Mouse (Mus musculus) left cerebral cortex, adult 6 months (tissue): ENCODE measurements around the gene Fbl. TPM values are rescaled to one million over a fixed set of nuclear protein-coding genes. Genes with fewer than 3 reads are reported as not detected.

Experiments
- long read RNA-seq, 2 experiments: library from polyadenylated mRNA; unstranded; transcript quantifications; one replicate each; pipeline ENCODE4 v2.0.0; 2019 to 2020
- polyA plus RNA-seq: library from polyadenylated mRNA; unstranded; fragments of <200 nt; fragmentation: Nextera tagmentation; gene quantifications from 2 replicates; pipeline ENCODE4 v1.2.3, GENCODE M21; 2021

Fbl gene
- 11.2 and 18.6 TPM in 2 replicates for polyA plus RNA-seq
- long read RNA-seq, experiment 1, transcript Fbl-201 (9 exons, 1,197 nt): major isoform, 16 of 20 reads
- long read RNA-seq, experiment 1, partial matches to known transcripts: 1 of 20 reads
- long read RNA-seq, experiment 1, other reads (novel, unspliced or antisense): 2 of 20 reads
- long read RNA-seq, experiment 2, transcript Fbl-201 (9 exons, 1,197 nt): major isoform, 6 of 8 reads
- long read RNA-seq, experiment 2, partial matches to known transcripts: 2 of 8 reads
- long read RNA-seq, experiment 2, other reads (novel, unspliced or antisense): 0 of 8 reads

GRCm38 (mm10) chr7:28169489-28170422 lies at the start of gene Fbl:
Gene Fbl, plus strand, starts transcription at chr7:28169710.

GRCm38 (mm10) chr7:28129166-28129565 lies 40.3 kb upstream of the Fbl start, which contains the start of gene 9530053A07Rik:
Gene 9530053A07Rik, plus strand, starts transcription at chr7:28129466.

DNA sequence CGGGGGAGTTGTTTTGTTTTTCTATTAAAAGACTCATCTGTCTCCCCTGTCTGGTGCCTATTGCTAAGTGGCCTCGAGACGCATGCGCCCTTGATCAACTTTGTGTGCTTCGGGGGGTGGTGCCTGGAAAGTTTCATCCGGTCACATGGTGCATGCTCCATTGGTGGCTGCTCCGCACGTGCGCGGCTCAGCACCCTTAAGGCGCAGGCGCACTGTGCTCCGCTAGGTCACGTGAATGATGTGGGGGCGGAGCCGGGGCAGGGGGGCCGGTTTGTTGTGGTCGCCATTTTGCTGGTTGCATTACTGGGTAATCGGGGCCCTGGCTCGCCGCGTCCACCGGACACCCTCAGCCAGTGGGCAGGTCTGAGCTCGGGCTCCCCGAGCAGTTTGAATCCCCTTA lies 9.7 kb downstream of the Fbl start, which contains the start of gene Dyrk1b:
Dyrk1b (plus strand) TSS at position 242 of the 400 bp plus-strand sequence.

Other genes with a start within 250 kb of the Fbl start
- gene Zfp974, start 240.2 kb upstream of the Fbl start, polyA plus RNA-seq: 2.3 and 3.1 TPM in 2 replicates
- 15.8 and 26.6 TPM in 2 replicates for gene Zfp780b, start 190.5 kb upstream of the Fbl start, polyA plus RNA-seq
- gene Zfp850, start 155.6 kb upstream of the Fbl start, polyA plus RNA-seq: 0.75 and 1.2 TPM in 2 replicates
- gene Psmc4, start 119.6 kb upstream of the Fbl start, polyA plus RNA-seq: 225 and 261 TPM in 2 replicates
- gene Fcgbp, start 98.5 kb upstream of the Fbl start, polyA plus RNA-seq: 0.11 and 0.13 TPM in 2 replicates
- gene 9530053A07Rik, start 40.2 kb upstream of the Fbl start, polyA plus RNA-seq: 0.04 TPM in 1 of 2 replicates, not detected in the other
- 8.2 and 18.6 TPM in 2 replicates for gene Dyrk1b, start 9.8 kb downstream of the Fbl start, polyA plus RNA-seq
- 7.4 and 8.2 TPM in 2 replicates for gene Eid2, start 98.2 kb downstream of the Fbl start, polyA plus RNA-seq
- gene Eid2b, start 108.0 kb downstream of the Fbl start, polyA plus RNA-seq: 28.4 and 33.0 TPM in 2 replicates
- gene Selenov, start 121.5 kb downstream of the Fbl start, polyA plus RNA-seq: 0.48 and 1.1 TPM in 2 replicates
- gene Dll3, start 132.5 kb downstream of the Fbl start, polyA plus RNA-seq: 2.5 and 2.6 TPM in 2 replicates
- 78.9 and 84.1 TPM in 2 replicates for gene Timm50, start 142.4 kb downstream of the Fbl start, polyA plus RNA-seq
- gene Supt5, start 169.0 kb downstream of the Fbl start, polyA plus RNA-seq: 37.9 and 54.9 TPM in 2 replicates
- gene Rps16, start 180.9 kb downstream of the Fbl start, polyA plus RNA-seq: 1,527 and 1,591 TPM in 2 replicates
- gene Plekhg2, start 202.9 kb downstream of the Fbl start, polyA plus RNA-seq: 0.76 and 0.94 TPM in 2 replicates
- 0.63 and 1.9 TPM in 2 replicates for gene Zfp36, start 210.5 kb downstream of the Fbl start, polyA plus RNA-seq
- gene Med29, start 223.0 kb downstream of the Fbl start, polyA plus RNA-seq: 67.8 and 75.0 TPM in 2 replicates
- 36.9 and 42.4 TPM in 2 replicates for gene Paf1, start 223.2 kb downstream of the Fbl start, polyA plus RNA-seq